Mouse (Mus musculus): ENCODE measurements at regions not wholly inside any gene's neighbourhood (a gene's known extent, or its start where the extent isn't known, plus 50 kb on each side); places are given as distances from the start of the nearest gene placed in this dataset.
"Not testable (repeated sequence)": the region's sequence is repeated elsewhere in the genome, so short reads cannot be mapped to it uniquely, and the experiment has no call there.

GRCm38 (mm10) chr2:57185151-57185550, 52.3 kb upstream of the Gpd2 start:
- no peak for DNase-seq

GRCm38 (mm10) chr2:57183108-57183507, 54.3 kb upstream of the Gpd2 start:
- not testable (repeated sequence) for DNase-seq

- DNase-seq: peak; percentile 95
Observed at GRCm38 (mm10) chr2:57181692-57182541, 55.5 kb upstream of the Gpd2 start.

- DNase-seq: no peak
Observed at GRCm38 (mm10) chr2:57181350-57181691, 56.1 kb upstream of the Gpd2 start.

GRCm38 (mm10) chr2:57178056-57178455, 54.3 kb upstream of the Nr4a2 start:
- DNase-seq: no peak

- no peak for DNase-seq
Observed at GRCm38 (mm10) chr2:57176547-57176946, 52.7 kb upstream of the Nr4a2 start.

GRCm38 (mm10) chr2:57175219-57175618, 51.4 kb upstream of the Nr4a2 start:
- DNase-seq: no peak
